In the genomic region with DNA sequence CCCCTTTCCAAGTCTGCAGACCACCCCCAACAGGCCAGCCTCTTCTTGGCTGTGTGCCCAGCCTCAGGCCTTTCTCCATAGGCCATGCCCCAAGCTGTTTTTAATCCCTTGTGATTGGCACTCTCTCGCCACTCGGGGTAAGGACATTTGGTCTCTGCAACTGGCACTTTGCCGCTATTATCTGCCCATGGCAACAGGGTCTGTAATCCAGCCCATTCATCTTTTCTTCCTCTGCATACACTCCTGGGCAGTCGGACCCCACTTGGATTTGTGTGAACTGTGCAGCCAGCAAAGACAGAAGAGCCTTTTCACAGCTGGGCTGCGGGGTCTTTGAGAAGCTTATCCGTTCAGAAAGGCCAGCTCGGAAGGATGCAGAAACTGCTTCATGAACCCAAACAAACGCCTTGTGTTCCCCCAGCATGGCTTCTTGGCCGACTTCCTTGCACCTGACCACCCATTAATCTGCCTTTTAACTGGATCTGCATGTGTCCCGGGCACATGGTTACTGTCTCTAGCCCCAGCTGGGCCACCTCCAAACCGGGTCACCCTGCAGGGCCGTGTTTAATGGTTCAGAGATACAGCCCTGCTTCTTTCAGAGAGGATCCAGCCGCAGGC, we compare ENCODE assay signal across 8 mouse cellular contexts.
DNase-seq lines count a peak whose midpoint lies in the region; ATAC-seq and TF ChIP-seq lines count a peak whose summit lies in the region.

No protein-coding gene starts in this region.

- no peak overlapping the region for H3K4me3 ChIP-seq in lung, postnatal 0 days (ENCODE audit: low read depth, low read length)
- H3K4me3 ChIP-seq in embryonic facial prominence, embryonic 10.5 days, result no peak overlapping the region
- H3K4me3 ChIP-seq in hindbrain, embryonic 14.5 days (replicated peaks; ENCODE audit: low read length), result no peak overlapping the region
- no peak overlapping the region for H3K4me3 ChIP-seq in midbrain, embryonic 11.5 days (ENCODE audit: low read depth, low read length)

- no peaks in the 10 kb centered on the region; the same call in 1 of the 2 replicates for H3K4me1 ChIP-seq in lung, postnatal 0 days (ENCODE audit: insufficient read depth, low read depth, low read length)
- H3K4me1 ChIP-seq in embryonic facial prominence, embryonic 10.5 days, result peaks cover 29% of the 10 kb centered on the region
- peaks cover 44% of the 10 kb centered on the region for H3K4me1 ChIP-seq in hindbrain, embryonic 14.5 days (replicated peaks; ENCODE audit: control insufficient read depth, insufficient read depth, low read length)
- peaks cover 37% of the 10 kb centered on the region for H3K4me1 ChIP-seq in midbrain, embryonic 11.5 days (ENCODE audit: control insufficient read depth, insufficient read depth, low read length)

- no peak overlapping the region for H3K4me2 ChIP-seq in lung, postnatal 0 days (replicated peaks; ENCODE audit: low read depth, low read length)
- H3K4me2 ChIP-seq in hindbrain, embryonic 14.5 days (replicated peaks), result no peak overlapping the region
- peak overlapping the region; percentile 4; the same call in 1 of the 2 replicates for H3K4me2 ChIP-seq in midbrain, embryonic 11.5 days

- DNase-seq in lung, postnatal 0 days (ENCODE audit: low spot score), result peak; percentile 7
- no peak for DNase-seq in lung, postnatal 14 days
- peak; percentile 22 for DNase-seq in embryonic facial prominence, embryonic 10.5 days (ENCODE audit: low spot score)
- DNase-seq in hindbrain, embryonic 14.5 days (ENCODE audit: low spot score), result peak; percentile 77
- peak; percentile 97 for DNase-seq in midbrain, embryonic 11.5 days (ENCODE audit: low spot score, missing footprints)
- DNase-seq in spleen, postnatal 36 days (ENCODE audit: low spot score in 2 of 2), result no peak
- DNase-seq in spleen, postnatal 14 days (ENCODE audit: low spot score in 2 of 2), result no peak
- no peak for DNase-seq in thymus, postnatal 4 days

- H3K36me3 ChIP-seq in lung, postnatal 0 days (ENCODE audit: insufficient read depth, low read length), result no peaks in the 10 kb centered on the region
- H3K36me3 ChIP-seq in embryonic facial prominence, embryonic 10.5 days (replicated peaks), result no peaks in the 10 kb centered on the region
- H3K36me3 ChIP-seq in hindbrain, embryonic 14.5 days (replicated peaks; ENCODE audit: control insufficient read depth, insufficient read depth), result no peaks in the 10 kb centered on the region
- no peaks in the 10 kb centered on the region for H3K36me3 ChIP-seq in midbrain, embryonic 11.5 days (ENCODE audit: control insufficient read depth, insufficient read depth, low read length)

- TF ChIP-seq CTCF in lung, postnatal 0 days (IDR thresholded peaks at IDR 0.05), result no peak

- no peak overlapping the region for H3K27ac ChIP-seq in lung, postnatal 0 days (ENCODE audit: low read length)
- peak overlapping the region; percentile 24; the same call in 1 of the 2 replicates for H3K27ac ChIP-seq in embryonic facial prominence, embryonic 10.5 days (replicated peaks)
- peak overlapping the region; percentile 58 for H3K27ac ChIP-seq in hindbrain, embryonic 14.5 days
- H3K27ac ChIP-seq in midbrain, embryonic 11.5 days (ENCODE audit: low read depth, low read length), result peak overlapping the region; percentile 80

- H3K27me3 ChIP-seq in lung, postnatal 0 days (replicated peaks; ENCODE audit: insufficient read depth, low read length), result no peaks in the 10 kb centered on the region
- peaks cover 33% of the 10 kb centered on the region for H3K27me3 ChIP-seq in embryonic facial prominence, embryonic 10.5 days (replicated peaks; ENCODE audit: low read depth, poor library complexity, severe bottlenecking)
- no peaks in the 10 kb centered on the region for H3K27me3 ChIP-seq in hindbrain, embryonic 14.5 days (ENCODE audit: control insufficient read depth, insufficient read depth, low read length)
- H3K27me3 ChIP-seq in midbrain, embryonic 11.5 days (ENCODE audit: control insufficient read depth, insufficient read depth, low read length), result peaks cover 18% of the 10 kb centered on the region

- TF ChIP-seq EP300 in lung, postnatal 0 days (IDR thresholded peaks at IDR 0.05), result no peak

- 36% methylated on average over 13 of the region's 13 CpGs for WGBS in lung, postnatal 0 days
- WGBS in embryonic facial prominence, embryonic 10.5 days, result 22% methylated on average over 13 of the region's 13 CpGs
- WGBS in hindbrain, embryonic 14.5 days, result 9% methylated on average over 13 of the region's 13 CpGs
- WGBS in midbrain, embryonic 11.5 days, result 2% methylated on average over 13 of the region's 13 CpGs

- no peak for ATAC-seq in lung, postnatal 0 days
- peak; percentile 80 for ATAC-seq in hindbrain, embryonic 14.5 days (ENCODE audit: low FRiP score)
- ATAC-seq in midbrain, embryonic 11.5 days (ENCODE audit: low FRiP score), result peak; percentile 92

- no peaks in the 10 kb centered on the region for H3K9me3 ChIP-seq in lung, postnatal 0 days (ENCODE audit: low read length)
- no peaks in the 10 kb centered on the region for H3K9me3 ChIP-seq in embryonic facial prominence, embryonic 10.5 days
- H3K9me3 ChIP-seq in hindbrain, embryonic 14.5 days (ENCODE audit: control insufficient read depth, low read length), result no peaks in the 10 kb centered on the region
- H3K9me3 ChIP-seq in midbrain, embryonic 11.5 days (ENCODE audit: control insufficient read depth, low read length), result no peaks in the 10 kb centered on the region

- H3K9ac ChIP-seq in lung, postnatal 0 days (replicated peaks; ENCODE audit: low read depth), result no peak overlapping the region
- no peak overlapping the region for H3K9ac ChIP-seq in hindbrain, embryonic 14.5 days
- no peak overlapping the region for H3K9ac ChIP-seq in midbrain, embryonic 11.5 days (ENCODE audit: low read length)

Comparison
In these comparisons a context has a peak if more than half of its experiments do, and no peak if none do; other contexts are left out.
1. DNase-seq: peak in lung, postnatal 0 days (single experiment), embryonic facial prominence, embryonic 10.5 days (single experiment), hindbrain, embryonic 14.5 days (single experiment) and midbrain, embryonic 11.5 days (single experiment); none in lung, postnatal 14 days (single experiment), spleen, postnatal 36 days (0 of 2), spleen, postnatal 14 days (0 of 2) and thymus, postnatal 4 days (single experiment).